20 mouse cellular contexts compared by ENCODE assay signal in the genomic region with DNA sequence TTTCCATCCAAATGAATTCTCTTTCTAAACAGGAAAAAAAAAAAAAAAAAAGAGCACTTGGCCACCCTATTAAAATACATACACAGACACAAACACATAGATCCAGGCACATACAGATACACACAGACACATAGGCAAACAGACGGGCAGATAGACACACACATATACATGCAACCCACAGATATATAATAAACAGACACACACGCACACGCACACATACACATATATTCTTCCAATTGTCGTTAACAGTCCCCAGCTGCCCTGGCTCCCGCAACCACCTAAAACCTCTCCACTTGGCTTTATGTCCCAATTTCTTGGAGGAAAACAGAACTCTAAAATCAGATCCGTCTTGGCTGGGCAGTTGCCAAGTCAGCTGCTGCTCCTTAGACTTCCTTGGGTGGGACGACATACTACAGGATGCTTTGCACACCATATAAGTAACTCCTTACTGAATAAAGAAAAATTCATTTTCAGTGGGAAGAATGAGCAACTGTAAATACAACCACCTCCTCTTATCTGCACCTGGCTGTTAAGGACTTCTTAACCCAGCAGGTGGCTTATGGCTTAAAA.
DNase-seq lines count a peak whose midpoint lies in the region; ATAC-seq and TF ChIP-seq lines count a peak whose summit lies in the region.
"Had no signal": no experiment of that assay in that cellular context is flagged by ENCODE, and none has a peak within 500 bp of the region (broad histone marks: within the 10 kb centered on the region; RNA-seq: fewer than 3 reads in every experiment).

No protein-coding gene starts in this region.

- ATAC-seq in forebrain, postnatal 0 days: peak; percentile 32; the same call in 1 of the 2 replicates
- no peak for ATAC-seq in forebrain, embryonic 13.5 days
- peak; percentile 34; the same call in 1 of the 2 replicates for ATAC-seq in limb, embryonic 13.5 days (ENCODE audit: low FRiP score, low read depth)
- no peak for ATAC-seq in hindbrain, embryonic 16.5 days
- ATAC-seq: midbrain, embryonic 13.5 days had no signal

- H3K36me3 ChIP-seq in forebrain, postnatal 0 days (ENCODE audit: insufficient read depth): no peaks in the 10 kb centered on the region
- H3K36me3 ChIP-seq in forebrain, embryonic 13.5 days (ENCODE audit: poor library complexity, severe bottlenecking): no peaks in the 10 kb centered on the region
- no peaks in the 10 kb centered on the region; the same call in 1 of the 2 replicates for H3K36me3 ChIP-seq in limb, embryonic 13.5 days
- no peaks in the 10 kb centered on the region for H3K36me3 ChIP-seq in limb, embryonic 10.5 days
- no peaks in the 10 kb centered on the region for H3K36me3 ChIP-seq in hindbrain, embryonic 16.5 days (ENCODE audit: control insufficient read depth, insufficient read depth, low read length)
- H3K36me3 ChIP-seq: hindbrain, embryonic 13.5 days; limb, embryonic 12.5 days; neural tube, embryonic 13.5 days had no signal

- 60% methylated on average over 7 of the region's 7 CpGs for WGBS in forebrain, postnatal 0 days
- 87% methylated on average over 7 of the region's 7 CpGs for WGBS in forebrain, embryonic 13.5 days
- WGBS in limb, embryonic 13.5 days: 41% methylated on average over 7 of the region's 7 CpGs
- WGBS in limb, embryonic 10.5 days: 91% methylated on average over 7 of the region's 7 CpGs
- WGBS in hindbrain, embryonic 16.5 days: 80% methylated on average over 7 of the region's 7 CpGs

- no peaks in the 10 kb centered on the region for H3K9me3 ChIP-seq in forebrain, postnatal 0 days (ENCODE audit: low read length)
- H3K9me3 ChIP-seq in forebrain, embryonic 13.5 days (replicated peaks): no peaks in the 10 kb centered on the region
- no peaks in the 10 kb centered on the region for H3K9me3 ChIP-seq in limb, embryonic 13.5 days
- no peaks in the 10 kb centered on the region for H3K9me3 ChIP-seq in limb, embryonic 10.5 days (replicated peaks)
- no peaks in the 10 kb centered on the region for H3K9me3 ChIP-seq in hindbrain, embryonic 16.5 days (ENCODE audit: control insufficient read depth, low read length)
- H3K9me3 ChIP-seq: hindbrain, embryonic 13.5 days; limb, embryonic 12.5 days; midbrain, embryonic 13.5 days; neural tube, embryonic 13.5 days had no signal

- no peak for TF ChIP-seq CTCF in forebrain, postnatal 0 days (IDR thresholded peaks at IDR 0.05; ENCODE audit: low read depth)

- no peaks in the 10 kb centered on the region for H3K27me3 ChIP-seq in forebrain, postnatal 0 days (ENCODE audit: insufficient read depth, low read length)
- H3K27me3 ChIP-seq in forebrain, embryonic 13.5 days: no peaks in the 10 kb centered on the region
- H3K27me3 ChIP-seq in limb, embryonic 13.5 days: no peaks in the 10 kb centered on the region
- no peaks in the 10 kb centered on the region for H3K27me3 ChIP-seq in limb, embryonic 10.5 days (ENCODE audit: low read depth, poor library complexity, severe bottlenecking)
- H3K27me3 ChIP-seq in hindbrain, embryonic 16.5 days (replicated peaks; ENCODE audit: control insufficient read depth, insufficient read depth, low read length): no peaks in the 10 kb centered on the region
- H3K27me3 ChIP-seq: CH12.LX; hindbrain, embryonic 13.5 days; limb, embryonic 12.5 days; midbrain, embryonic 13.5 days; neural tube, embryonic 13.5 days had no signal

- no peak overlapping the region for H3K4me3 ChIP-seq in forebrain, postnatal 0 days (ENCODE audit: low read depth, low read length)
- no peak overlapping the region for H3K4me3 ChIP-seq in forebrain, embryonic 13.5 days
- H3K4me3 ChIP-seq in limb, embryonic 13.5 days: no peak overlapping the region
- H3K4me3 ChIP-seq in limb, embryonic 10.5 days: no peak overlapping the region
- no peak overlapping the region for H3K4me3 ChIP-seq in hindbrain, embryonic 16.5 days (ENCODE audit: low read length)
- H3K4me3 ChIP-seq: hindbrain, embryonic 13.5 days; limb, embryonic 12.5 days; midbrain, embryonic 13.5 days; neural tube, embryonic 13.5 days had no signal

- no peak overlapping the region for H3K4me2 ChIP-seq in forebrain, postnatal 0 days (ENCODE audit: low read depth)
- H3K4me2 ChIP-seq in forebrain, embryonic 13.5 days: no peak overlapping the region
- no peak overlapping the region for H3K4me2 ChIP-seq in limb, embryonic 13.5 days (replicated peaks)
- no peak overlapping the region for H3K4me2 ChIP-seq in hindbrain, embryonic 16.5 days (ENCODE audit: low read length)
- H3K4me2 ChIP-seq: hindbrain, embryonic 13.5 days; limb, embryonic 12.5 days; midbrain, embryonic 13.5 days; neural tube, embryonic 13.5 days had no signal

- DNase-seq in forebrain, postnatal 0 days: peak; percentile 49
- no peak for DNase-seq in limb, embryonic 10.5 days (ENCODE audit: low spot score)
- DNase-seq in right cerebral cortex, postnatal 4 days: peak; percentile 23
- no peak for DNase-seq in right cerebral cortex, postnatal 25 days
- DNase-seq in telencephalon, adult 2 months (ENCODE audit: low read depth, low spot score): peak; percentile 26
- DNase-seq: adrenal gland, postnatal 36 days; cerebellum, adult 2 months; gastrocnemius, postnatal 36 days; heart, postnatal 10 days; kidney, adult 9 months; thymus, postnatal 36 days had no signal

- no peak overlapping the region for H3K27ac ChIP-seq in forebrain, postnatal 0 days (ENCODE audit: low read depth, low read length)
- H3K27ac ChIP-seq in forebrain, embryonic 13.5 days: no peak overlapping the region
- H3K27ac ChIP-seq in limb, embryonic 13.5 days: peak overlapping the region; percentile 6; the same call in 1 of the 2 replicates
- no peak overlapping the region for H3K27ac ChIP-seq in limb, embryonic 10.5 days
- no peak overlapping the region for H3K27ac ChIP-seq in hindbrain, embryonic 16.5 days (ENCODE audit: low read depth, low read length)
- H3K27ac ChIP-seq: hindbrain, embryonic 13.5 days; limb, embryonic 12.5 days; liver, embryonic 14.5 days; midbrain, embryonic 13.5 days; neural tube, embryonic 13.5 days had no signal

- no peak overlapping the region for H3K9ac ChIP-seq in forebrain, postnatal 0 days
- no peak overlapping the region for H3K9ac ChIP-seq in forebrain, embryonic 13.5 days
- H3K9ac ChIP-seq in limb, embryonic 13.5 days: no peak overlapping the region
- H3K9ac ChIP-seq in hindbrain, embryonic 16.5 days (ENCODE audit: low read depth, low read length): no peak overlapping the region
- H3K9ac ChIP-seq: hindbrain, embryonic 13.5 days; limb, embryonic 12.5 days; liver, embryonic 14.5 days; midbrain, embryonic 13.5 days; neural tube, embryonic 13.5 days had no signal

- H3K4me1 ChIP-seq in forebrain, postnatal 0 days (ENCODE audit: insufficient read depth): no peaks in the 10 kb centered on the region
- 0 out of 2 replicates have a peak, but pooled peaks cover 5% of the 10 kb centered on the region for H3K4me1 ChIP-seq in forebrain, embryonic 13.5 days
- H3K4me1 ChIP-seq in limb, embryonic 13.5 days: peaks cover 38% of the 10 kb centered on the region
- H3K4me1 ChIP-seq in limb, embryonic 10.5 days: peaks cover 10% of the 10 kb centered on the region
- H3K4me1 ChIP-seq in hindbrain, embryonic 16.5 days (ENCODE audit: control insufficient read depth, insufficient read depth, low read depth, low read length): no peaks in the 10 kb centered on the region
- H3K4me1 ChIP-seq: hindbrain, embryonic 13.5 days had no signal

Comparison
In these comparisons a context has a peak if more than half of its experiments do, and no peak if none do; other contexts are left out.
1. ATAC-seq: peak in forebrain, postnatal 0 days (single experiment) and limb, embryonic 13.5 days (single experiment); none in forebrain, embryonic 13.5 days (single experiment) and hindbrain, embryonic 16.5 days (single experiment).
2. DNase-seq: peak in forebrain, postnatal 0 days (single experiment), right cerebral cortex, postnatal 4 days (single experiment) and telencephalon, adult 2 months (single experiment); none in limb, embryonic 10.5 days (single experiment) and right cerebral cortex, postnatal 25 days (single experiment).